8 mouse cellular contexts compared by ENCODE assay signal in the genomic region with DNA sequence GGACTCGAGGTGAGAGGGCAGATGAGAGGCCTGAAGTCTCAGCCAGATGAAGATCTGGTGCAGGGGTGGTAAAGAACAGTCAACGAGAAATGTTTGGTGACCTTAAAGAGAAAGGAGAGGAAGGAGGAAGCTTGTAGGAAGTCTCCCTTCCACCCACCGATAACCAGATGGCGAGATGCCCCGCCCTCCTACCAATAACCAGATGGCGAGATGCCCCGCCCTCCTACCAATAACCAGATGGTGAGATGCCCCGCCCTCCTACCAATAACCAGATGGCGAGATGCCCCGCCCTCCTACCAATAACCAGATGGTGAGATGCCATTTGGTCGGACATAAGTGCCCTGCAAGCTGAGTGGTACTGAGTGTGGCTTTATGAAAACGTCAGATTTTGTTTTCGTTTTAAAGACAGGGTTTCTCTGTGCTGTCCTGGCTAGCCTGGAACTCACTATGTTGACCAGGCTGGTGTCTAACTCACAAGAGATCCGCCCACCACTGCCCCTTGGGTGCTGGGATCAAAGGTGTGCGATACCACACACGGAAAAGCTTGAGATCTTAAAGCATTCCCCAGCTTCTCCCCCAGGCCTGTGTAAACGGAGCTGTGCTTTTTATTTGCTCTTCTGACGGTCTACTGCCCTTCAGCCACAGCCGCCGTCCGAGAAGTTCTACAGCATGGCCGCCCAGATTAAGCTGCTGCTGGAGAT. TPM values are rescaled to one million over a fixed set of nuclear protein-coding genes. Genes with fewer than 3 reads are reported as not detected.
A peak's percentile ranks its signal among the peaks of the same experiment; 100 is the strongest.
DNase-seq lines count a peak whose midpoint lies in the region; ATAC-seq lines count a peak whose summit lies in the region.

No protein-coding gene starts in this region.

- H3K27me3 ChIP-seq in hindbrain, embryonic 16.5 days (replicated peaks; ENCODE audit: control insufficient read depth, insufficient read depth, low read length) = no peaks in the 10 kb centered on the region
- no peaks in the 10 kb centered on the region for H3K27me3 ChIP-seq in midbrain, embryonic 15.5 days (replicated peaks)

- intact Hi-C loops in heart, postnatal 10 days (cut with DNase I) = no loop called here

- 62% methylated on average over 22 of the region's 22 CpGs for WGBS in hindbrain, embryonic 16.5 days
- WGBS in midbrain, embryonic 15.5 days = 67% methylated on average over 22 of the region's 22 CpGs

- no peak overlapping the region for H3K4me2 ChIP-seq in hindbrain, embryonic 16.5 days (ENCODE audit: low read length)
- peak overlapping the region; percentile 73; the same call in 1 of the 2 replicates for H3K4me2 ChIP-seq in midbrain, embryonic 15.5 days

- H3K9ac ChIP-seq in hindbrain, embryonic 16.5 days (ENCODE audit: low read depth, low read length) = no peak overlapping the region
- H3K9ac ChIP-seq in midbrain, embryonic 15.5 days = no peak overlapping the region

- DNase-seq in heart, adult 11 months = peak; percentile 88
- DNase-seq in heart, postnatal 10 days = no peak
- peak; percentile 78 for DNase-seq in cerebellum, adult 9-10 months
- no peak for DNase-seq in T-cell, adult 2 months (ENCODE audit: low spot score)
- DNase-seq in right cerebral cortex, postnatal 25 days = no peak
- DNase-seq in left cerebral cortex, adult 11 months (ENCODE audit: low spot score) = no peak

- H3K36me3 ChIP-seq in hindbrain, embryonic 16.5 days (ENCODE audit: control insufficient read depth, insufficient read depth, low read length) = peaks cover 39% of the 10 kb centered on the region
- H3K36me3 ChIP-seq in midbrain, embryonic 15.5 days (replicated peaks) = peaks cover 12% of the 10 kb centered on the region; the same call in 1 of the 2 replicates

- H3K27ac ChIP-seq in hindbrain, embryonic 16.5 days (ENCODE audit: low read depth, low read length) = peak overlapping the region; percentile 46; the same call in 1 of the 2 replicates
- no peak overlapping the region for H3K27ac ChIP-seq in midbrain, embryonic 15.5 days

- no peak overlapping the region for H3K4me3 ChIP-seq in hindbrain, embryonic 16.5 days (ENCODE audit: low read length)
- no peak overlapping the region for H3K4me3 ChIP-seq in midbrain, embryonic 15.5 days

- no peaks in the 10 kb centered on the region for H3K9me3 ChIP-seq in hindbrain, embryonic 16.5 days (ENCODE audit: control insufficient read depth, low read length)
- H3K9me3 ChIP-seq in midbrain, embryonic 15.5 days = no peaks in the 10 kb centered on the region

- no peak for ATAC-seq in hindbrain, embryonic 16.5 days
- ATAC-seq in midbrain, embryonic 15.5 days (replicated peaks) = no peak

- peaks cover 17% of the 10 kb centered on the region for H3K4me1 ChIP-seq in hindbrain, embryonic 16.5 days (ENCODE audit: control insufficient read depth, insufficient read depth, low read depth, low read length)
- peaks cover 28% of the 10 kb centered on the region for H3K4me1 ChIP-seq in midbrain, embryonic 15.5 days

RNA-seq across cellular contexts. Expression of gene Slc39a11, which starts 1.5 kb away (rescaled TPM):
- total RNA-seq in heart, postnatal 10 days (2021) = 1 to 10 TPM; 6.2 to 8.1 TPM
- 37.1 and 40.1 TPM in 2 replicates for polyA plus RNA-seq in hindbrain, embryonic 16.5 days (2015; fragmentation: Nextera tagmentation; extraction: Ambion mirVana)
- 33.9 and 35.3 TPM in 2 replicates for polyA plus RNA-seq in midbrain, embryonic 15.5 days (2015; fragmentation: Nextera tagmentation; extraction: Ambion mirVana)

RNA-seq across cellular contexts. Expression of gene Cog1, which starts 2.4 kb away (rescaled TPM):
- total RNA-seq in heart, postnatal 10 days (2021) = 10 to 100 TPM; 17.1 to 18.1 TPM
- 35.3 and 38.5 TPM in 2 replicates for polyA plus RNA-seq in hindbrain, embryonic 16.5 days (2015; fragmentation: Nextera tagmentation; extraction: Ambion mirVana)
- 39.8 and 40.7 TPM in 2 replicates for polyA plus RNA-seq in midbrain, embryonic 15.5 days (2015; fragmentation: Nextera tagmentation; extraction: Ambion mirVana)

RNA-seq across cellular contexts. Expression of gene Sstr2, which starts 32.2 kb away (rescaled TPM):
- not detected for total RNA-seq in heart, postnatal 10 days (2021)
- 32.3 and 32.5 TPM in 2 replicates for polyA plus RNA-seq in hindbrain, embryonic 16.5 days (2015; fragmentation: Nextera tagmentation; extraction: Ambion mirVana)
- 15.5 and 20.5 TPM in 2 replicates for polyA plus RNA-seq in midbrain, embryonic 15.5 days (2015; fragmentation: Nextera tagmentation; extraction: Ambion mirVana)

RNA-seq across cellular contexts. Expression of gene Fam104a, which starts 32.6 kb away (rescaled TPM):
- 10 to 100 TPM; 21.1 TPM for total RNA-seq in heart, postnatal 10 days (2021)
- 39.1 and 42.2 TPM in 2 replicates for polyA plus RNA-seq in hindbrain, embryonic 16.5 days (2015; fragmentation: Nextera tagmentation; extraction: Ambion mirVana)
- 42.9 and 43.1 TPM in 2 replicates for polyA plus RNA-seq in midbrain, embryonic 15.5 days (2015; fragmentation: Nextera tagmentation; extraction: Ambion mirVana)

RNA-seq across cellular contexts. Expression of gene D11Wsu47e, which starts 32.9 kb away (rescaled TPM):
- 1 to 10 TPM; 7.1 to 8.4 TPM for total RNA-seq in heart, postnatal 10 days (2021)
- polyA plus RNA-seq in hindbrain, embryonic 16.5 days (2015; fragmentation: Nextera tagmentation; extraction: Ambion mirVana) = 22.9 and 24.5 TPM in 2 replicates
- polyA plus RNA-seq in midbrain, embryonic 15.5 days (2015; fragmentation: Nextera tagmentation; extraction: Ambion mirVana) = 30.3 and 30.7 TPM in 2 replicates

Comparison
In these comparisons a context has a peak if more than half of its experiments do, and no peak if none do; other contexts are left out.
1. DNase-seq: peak in heart, adult 11 months (single experiment) and cerebellum, adult 9-10 months (single experiment); none in heart, postnatal 10 days (0 of 2), T-cell, adult 2 months (single experiment), right cerebral cortex, postnatal 25 days (single experiment) and left cerebral cortex, adult 11 months (single experiment).